In genomic region chr6:146852739-146853138, GRCm38 (mm10) we compare ENCODE assay signal across 22 mouse cellular contexts. TPM values are rescaled to one million over a fixed set of nuclear protein-coding genes. Genes with fewer than 3 reads are reported as not detected.
DNase-seq lines count a peak whose midpoint lies in the region; ATAC-seq and TF ChIP-seq lines count a peak whose summit lies in the region.
"Had no signal": no experiment of that assay in that cellular context is flagged by ENCODE, and none has a peak within 500 bp of the region (broad histone marks: within the 10 kb centered on the region; RNA-seq: fewer than 3 reads in every experiment).

No protein-coding gene starts in this region.

- no peaks in the 10 kb centered on the region for H3K27me3 ChIP-seq in forebrain, postnatal 0 days (ENCODE audit: insufficient read depth, low read length)
- no peaks in the 10 kb centered on the region for H3K27me3 ChIP-seq in forebrain, embryonic 16.5 days (replicated peaks; ENCODE audit: control insufficient read depth, insufficient read depth, low read length)
- no peaks in the 10 kb centered on the region for H3K27me3 ChIP-seq in liver, embryonic 14.5 days (ENCODE audit: control insufficient read depth, insufficient read depth, low read length)
- H3K27me3 ChIP-seq in liver, embryonic 11.5 days (replicated peaks; ENCODE audit: control insufficient read depth, insufficient read depth, low read length) = no peaks in the 10 kb centered on the region
- no peaks in the 10 kb centered on the region for H3K27me3 ChIP-seq in stomach, embryonic 15.5 days (replicated peaks)
- no peaks in the 10 kb centered on the region for H3K27me3 ChIP-seq in stomach, postnatal 0 days (ENCODE audit: control insufficient read depth, insufficient read depth, low read length)
- H3K27me3 ChIP-seq: CH12.LX; hindbrain, embryonic 13.5 days; limb, embryonic 12.5 days; midbrain, embryonic 12.5 days had no signal

- peak; percentile 29; the same call in 1 of the 2 replicates for ATAC-seq in forebrain, postnatal 0 days
- no peak for ATAC-seq in forebrain, embryonic 16.5 days
- ATAC-seq in liver, embryonic 14.5 days (ENCODE audit: insufficient read depth) = no peak
- ATAC-seq in liver, embryonic 11.5 days (replicated peaks; ENCODE audit: low FRiP score) = no peak
- peak; percentile 25; the same call in 1 of the 2 replicates for ATAC-seq in stomach, embryonic 15.5 days (ENCODE audit: insufficient read depth, low FRiP score, low read depth)
- no peak for ATAC-seq in stomach, postnatal 0 days (ENCODE audit: low FRiP score, low TSS enrichment)
- ATAC-seq: intestine, postnatal 0 days had no signal

- no peaks in the 10 kb centered on the region for H3K36me3 ChIP-seq in forebrain, postnatal 0 days (ENCODE audit: insufficient read depth)
- no peaks in the 10 kb centered on the region for H3K36me3 ChIP-seq in forebrain, embryonic 16.5 days (ENCODE audit: control insufficient read depth, insufficient read depth)
- H3K36me3 ChIP-seq in liver, embryonic 14.5 days (replicated peaks; ENCODE audit: control insufficient read depth, insufficient read depth, low read depth) = no peaks in the 10 kb centered on the region
- H3K36me3 ChIP-seq in liver, embryonic 11.5 days (ENCODE audit: control insufficient read depth, insufficient read depth, low read length) = no peaks in the 10 kb centered on the region
- no peaks in the 10 kb centered on the region for H3K36me3 ChIP-seq in stomach, embryonic 15.5 days
- H3K36me3 ChIP-seq in stomach, postnatal 0 days (ENCODE audit: control insufficient read depth, insufficient read depth, low read length) = no peaks in the 10 kb centered on the region
- H3K36me3 ChIP-seq: hindbrain, embryonic 13.5 days; limb, embryonic 12.5 days; midbrain, embryonic 12.5 days had no signal

- H3K4me2 ChIP-seq in forebrain, postnatal 0 days (ENCODE audit: low read depth) = no peak overlapping the region
- H3K4me2 ChIP-seq in forebrain, embryonic 16.5 days (ENCODE audit: low read length) = no peak overlapping the region
- H3K4me2 ChIP-seq in liver, embryonic 14.5 days (ENCODE audit: low read depth) = no peak overlapping the region
- no peak overlapping the region for H3K4me2 ChIP-seq in liver, embryonic 11.5 days
- no peak overlapping the region for H3K4me2 ChIP-seq in stomach, embryonic 15.5 days
- H3K4me2 ChIP-seq in stomach, postnatal 0 days (replicated peaks; ENCODE audit: low read depth) = no peak overlapping the region
- H3K4me2 ChIP-seq: hindbrain, embryonic 13.5 days; limb, embryonic 12.5 days; midbrain, embryonic 12.5 days had no signal

- H3K4me1 ChIP-seq in forebrain, postnatal 0 days (ENCODE audit: insufficient read depth) = no peaks in the 10 kb centered on the region
- H3K4me1 ChIP-seq in forebrain, embryonic 16.5 days (replicated peaks; ENCODE audit: control insufficient read depth, insufficient read depth, low read length) = 0 out of 2 replicates have a peak, but pooled peaks cover 3% of the 10 kb centered on the region
- H3K4me1 ChIP-seq in liver, embryonic 14.5 days (replicated peaks; ENCODE audit: control insufficient read depth in 2 of 2, insufficient read depth in 2 of 2, low read length in 1 of 2) = peaks cover 3 to 20% of the 10 kb centered on the region in 2 experiments; a peak in 3 of 4 replicates
- H3K4me1 ChIP-seq in liver, embryonic 11.5 days (replicated peaks; ENCODE audit: control insufficient read depth, insufficient read depth, low read length) = peaks cover 9% of the 10 kb centered on the region
- H3K4me1 ChIP-seq in stomach, embryonic 15.5 days = no peaks in the 10 kb centered on the region
- no peaks in the 10 kb centered on the region for H3K4me1 ChIP-seq in stomach, postnatal 0 days (replicated peaks; ENCODE audit: control insufficient read depth, insufficient read depth)
- H3K4me1 ChIP-seq: hindbrain, embryonic 13.5 days; limb, embryonic 12.5 days; midbrain, embryonic 12.5 days had no signal

- H3K27ac ChIP-seq in forebrain, postnatal 0 days (ENCODE audit: low read depth, low read length) = no peak overlapping the region
- no peak overlapping the region for H3K27ac ChIP-seq in forebrain, embryonic 16.5 days (ENCODE audit: low read length)
- no peak overlapping the region for H3K27ac ChIP-seq in liver, embryonic 14.5 days
- no peak overlapping the region for H3K27ac ChIP-seq in liver, embryonic 11.5 days (ENCODE audit: low read depth, low read length)
- H3K27ac ChIP-seq in stomach, embryonic 15.5 days = no peak overlapping the region
- H3K27ac ChIP-seq in stomach, postnatal 0 days (replicated peaks) = no peak overlapping the region
- H3K27ac ChIP-seq: hindbrain, embryonic 13.5 days; limb, embryonic 12.5 days; midbrain, embryonic 12.5 days had no signal

- TF ChIP-seq EP300 in liver, embryonic 14.5 days (IDR thresholded peaks at IDR 0.05; ENCODE audit: low read depth) = 0 out of 2 replicates have a peak, but pooled peaks have one; percentile 8
- no peak for TF ChIP-seq EP300 in stomach, postnatal 0 days (optimal IDR thresholded peaks at IDR 0.05)

- DNase-seq in forebrain, postnatal 0 days = peak; percentile 54
- DNase-seq in liver, embryonic 14.5 days (ENCODE audit: low read depth in 3 of 3, low spot score in 3 of 3) = no peak
- DNase-seq in liver, embryonic 11.5 days (ENCODE audit: low spot score) = no peak
- no peak for DNase-seq in stomach, postnatal 0 days (ENCODE audit: low spot score)
- no peak for DNase-seq in natural killer cell, adult 2 months (ENCODE audit: low spot score in 2 of 2)
- DNase-seq: adrenal gland, postnatal 25 days; cerebellum, postnatal 14 days; gastrocnemius, postnatal 10 days; heart, adult 18-20 months; thymus, postnatal 36 days had no signal

- TF ChIP-seq CTCF in forebrain, postnatal 0 days (IDR thresholded peaks at IDR 0.05; ENCODE audit: low read depth) = no peak
- TF ChIP-seq CTCF in liver, embryonic 14.5 days (IDR thresholded peaks at IDR 0.05; ENCODE audit: low read depth) = no peak
- TF ChIP-seq CTCF in stomach, postnatal 0 days (IDR thresholded peaks at IDR 0.05; ENCODE audit: low read depth) = no peak

- no peak overlapping the region for H3K9ac ChIP-seq in forebrain, postnatal 0 days
- H3K9ac ChIP-seq in forebrain, embryonic 16.5 days (replicated peaks; ENCODE audit: low read depth, low read length) = no peak overlapping the region
- H3K9ac ChIP-seq in liver, embryonic 14.5 days (replicated peaks) = no peak overlapping the region
- H3K9ac ChIP-seq in liver, embryonic 11.5 days (ENCODE audit: low read depth, low read length) = no peak overlapping the region
- H3K9ac ChIP-seq in stomach, embryonic 15.5 days = no peak overlapping the region
- no peak overlapping the region for H3K9ac ChIP-seq in stomach, postnatal 0 days (ENCODE audit: low read length)
- H3K9ac ChIP-seq: hindbrain, embryonic 13.5 days; limb, embryonic 12.5 days; midbrain, embryonic 12.5 days had no signal

- WGBS in forebrain, postnatal 0 days = 69% methylated on average over 4 of the region's 4 CpGs
- WGBS in forebrain, embryonic 16.5 days = 63% methylated on average over 4 of the region's 4 CpGs
- WGBS in liver, embryonic 14.5 days (ENCODE audit: insufficient replicate concordance) = 38% methylated on average over 4 of the region's 4 CpGs
- WGBS in liver, embryonic 11.5 days = 65% methylated on average over 4 of the region's 4 CpGs
- WGBS in stomach, embryonic 15.5 days = 56% methylated on average over 4 of the region's 4 CpGs
- 64% methylated on average over 4 of the region's 4 CpGs for WGBS in stomach, postnatal 0 days

- no peaks in the 10 kb centered on the region for H3K9me3 ChIP-seq in forebrain, postnatal 0 days (ENCODE audit: low read length)
- H3K9me3 ChIP-seq in forebrain, embryonic 16.5 days (ENCODE audit: control insufficient read depth, low read length) = no peaks in the 10 kb centered on the region
- no peaks in the 10 kb centered on the region for H3K9me3 ChIP-seq in liver, embryonic 14.5 days (ENCODE audit: control insufficient read depth, low read length)
- H3K9me3 ChIP-seq in liver, embryonic 11.5 days (ENCODE audit: control insufficient read depth, low read length) = no peaks in the 10 kb centered on the region
- H3K9me3 ChIP-seq in stomach, embryonic 15.5 days = no peaks in the 10 kb centered on the region
- H3K9me3 ChIP-seq in stomach, postnatal 0 days (ENCODE audit: control insufficient read depth, low read length) = no peaks in the 10 kb centered on the region
- H3K9me3 ChIP-seq: hindbrain, embryonic 13.5 days; limb, embryonic 12.5 days; midbrain, embryonic 12.5 days had no signal

- no peak overlapping the region for H3K4me3 ChIP-seq in forebrain, postnatal 0 days (ENCODE audit: low read depth, low read length)
- no peak overlapping the region for H3K4me3 ChIP-seq in forebrain, embryonic 16.5 days (replicated peaks; ENCODE audit: low read length)
- H3K4me3 ChIP-seq in liver, embryonic 14.5 days (ENCODE audit: insufficient read depth in 1 of 2, low read depth in 2 of 2, low read length in 2 of 2) = no peak overlapping the region
- no peak overlapping the region for H3K4me3 ChIP-seq in liver, embryonic 11.5 days (ENCODE audit: low read depth, low read length)
- H3K4me3 ChIP-seq in stomach, embryonic 15.5 days (replicated peaks) = no peak overlapping the region
- H3K4me3 ChIP-seq in stomach, postnatal 0 days (ENCODE audit: low read depth, low read length) = no peak overlapping the region
- H3K4me3 ChIP-seq: erythroblast, embryonic 14.5 days; hindbrain, embryonic 13.5 days; limb, embryonic 12.5 days; midbrain, embryonic 12.5 days; myocyte had no signal

RNA-seq across cellular contexts. Expression of gene Smco2, which starts 2.8 kb away (rescaled TPM):
- not detected in 2 replicates for total RNA-seq in forebrain, postnatal 0 days (2014; rRNA removed)
- polyA plus RNA-seq in forebrain, postnatal 0 days (2015; fragmentation: Nextera tagmentation; extraction: Ambion mirVana) = not detected in 2 replicates
- polyA plus RNA-seq in forebrain, embryonic 16.5 days (2015; fragmentation: Nextera tagmentation; extraction: Ambion mirVana) = not detected in 2 replicates
- polyA plus RNA-seq in liver, embryonic 14.5 days (2012; rRNA removed) = not detected in 2 replicates
- polyA plus RNA-seq in liver, embryonic 14.5 days (2014; fragmentation: Nextera tagmentation; extraction: Ambion mirVana) = not detected in 2 replicates
- not detected in 2 replicates for polyA plus RNA-seq in liver, embryonic 11.5 days (2014; fragmentation: Nextera tagmentation; extraction: Ambion mirVana)
- polyA plus RNA-seq in stomach, embryonic 15.5 days (2015; fragmentation: Nextera tagmentation; extraction: Ambion mirVana) = not detected in 2 replicates
- not detected in 2 replicates for polyA plus RNA-seq in stomach, postnatal 0 days (2015; fragmentation: Nextera tagmentation; extraction: Ambion mirVana)
- total RNA-seq: adrenal gland, postnatal 25 days; CH12.LX; gastrocnemius, postnatal 10 days; layer of hippocampus, adult 8-10 months; neutrophil, adult 5-6 weeks had no signal
- polyA plus RNA-seq: erythroblast, embryonic 14.5 days; hindbrain, embryonic 13.5 days; intestine, postnatal 0 days; kidney, embryonic 16.5 days; limb, embryonic 12.5 days; midbrain, embryonic 12.5 days; myocyte had no signal

RNA-seq across cellular contexts. Expression of gene Ppfibp1, which starts 35.5 kb away (rescaled TPM):
- 32.0 and 33.0 TPM in 2 replicates for total RNA-seq in forebrain, postnatal 0 days (2014; rRNA removed)
- polyA plus RNA-seq in forebrain, postnatal 0 days (2015; fragmentation: Nextera tagmentation; extraction: Ambion mirVana) = 15.6 and 23.8 TPM in 2 replicates
- polyA plus RNA-seq in forebrain, embryonic 16.5 days (2015; fragmentation: Nextera tagmentation; extraction: Ambion mirVana) = 17.8 and 21.4 TPM in 2 replicates
- polyA plus RNA-seq in liver, embryonic 14.5 days (2012; rRNA removed) = 3.9 and 5.2 TPM in 2 replicates
- 7.8 and 9.1 TPM in 2 replicates for polyA plus RNA-seq in liver, embryonic 14.5 days (2014; fragmentation: Nextera tagmentation; extraction: Ambion mirVana)
- 31.1 and 33.1 TPM in 2 replicates for polyA plus RNA-seq in liver, embryonic 11.5 days (2014; fragmentation: Nextera tagmentation; extraction: Ambion mirVana)
- 40.9 and 42.8 TPM in 2 replicates for polyA plus RNA-seq in stomach, embryonic 15.5 days (2015; fragmentation: Nextera tagmentation; extraction: Ambion mirVana)
- polyA plus RNA-seq in stomach, postnatal 0 days (2015; fragmentation: Nextera tagmentation; extraction: Ambion mirVana) = 26.1 and 29.8 TPM in 2 replicates
- polyA plus RNA-seq: erythroblast, embryonic 14.5 days had no signal

RNA-seq across cellular contexts. Expression of gene Arntl2, which starts 56.9 kb away (rescaled TPM):
- total RNA-seq in forebrain, postnatal 0 days (2014; rRNA removed) = 2.7 and 3.5 TPM in 2 replicates
- polyA plus RNA-seq in forebrain, postnatal 0 days (2015; fragmentation: Nextera tagmentation; extraction: Ambion mirVana) = 2.3 and 4.5 TPM in 2 replicates
- polyA plus RNA-seq in forebrain, embryonic 16.5 days (2015; fragmentation: Nextera tagmentation; extraction: Ambion mirVana) = 3.1 and 5.1 TPM in 2 replicates
- 0.47 and 0.49 TPM in 2 replicates for polyA plus RNA-seq in liver, embryonic 14.5 days (2012; rRNA removed)
- polyA plus RNA-seq in liver, embryonic 14.5 days (2014; fragmentation: Nextera tagmentation; extraction: Ambion mirVana) = 0.08 and 0.10 TPM in 2 replicates
- polyA plus RNA-seq in liver, embryonic 11.5 days (2014; fragmentation: Nextera tagmentation; extraction: Ambion mirVana) = 0.70 and 0.88 TPM in 2 replicates
- polyA plus RNA-seq in stomach, embryonic 15.5 days (2015; fragmentation: Nextera tagmentation; extraction: Ambion mirVana) = 8.2 and 8.4 TPM in 2 replicates
- polyA plus RNA-seq in stomach, postnatal 0 days (2015; fragmentation: Nextera tagmentation; extraction: Ambion mirVana) = 3.8 and 4.7 TPM in 2 replicates
- total RNA-seq: CH12.LX had no signal
- polyA plus RNA-seq: erythroblast, embryonic 14.5 days had no signal

Comparison
In these comparisons a context has a peak if more than half of its experiments do, and no peak if none do; other contexts are left out.
1. ATAC-seq: peak in forebrain, postnatal 0 days (single experiment) and stomach, embryonic 15.5 days (single experiment); none in forebrain, embryonic 16.5 days (single experiment), liver, embryonic 14.5 days (single experiment), liver, embryonic 11.5 days (single experiment) and stomach, postnatal 0 days (single experiment).